Mouse (Mus musculus) stomach, postnatal 0 days (tissue): Measurements from ENCODE around the gene Zfp646. TPM values are rescaled to one million over a fixed set of nuclear protein-coding genes. Genes with fewer than 3 reads are reported as not detected.
A peak's percentile ranks its signal among the peaks of the same experiment; 100 is the strongest.

ENCODE experiments used
- ATAC-seq: fragments of 200-750 bp; cut with Nextera tagmentation; 2 replicates; pipeline ENCODE4 v1.8.0; 2017; ENCODE audit not compliant: low FRiP score, low TSS enrichment
- DNase-seq: peaks from one replicate; pipeline ENCODE4 v3.0.0-alpha.2; 2016; ENCODE audit warnings: low spot score
- H3K27ac ChIP-seq: fragments of 300-500 bp; sonication (generic); replicated peaks from 2 replicates; pipeline ENCODE4 v1.5.1; 2014; ENCODE audit warnings: mild to moderate bottlenecking, control low read depth
- H3K27me3 ChIP-seq: fragments of 300-500 bp; sonication (generic); 2 replicates; pipeline ENCODE4 v1.6.1; 2014; ENCODE audit warnings: low read length; ENCODE audit not compliant: control insufficient read depth, insufficient read depth
- H3K36me3 ChIP-seq: fragments of 300-500 bp; sonication (generic); 2 replicates; pipeline ENCODE4 v1.6.1; 2014; ENCODE audit warnings: low read length, mixed read lengths; ENCODE audit not compliant: control insufficient read depth, insufficient read depth
- H3K4me1 ChIP-seq: fragments of 300-500 bp; sonication (generic); replicated peaks from 2 replicates; pipeline ENCODE4 v1.6.1; 2014; ENCODE audit warnings: antibody characterized with exemption; ENCODE audit not compliant: control insufficient read depth, insufficient read depth
- H3K4me2 ChIP-seq: fragments of 300-500 bp; sonication (generic); replicated peaks from 2 replicates; pipeline ENCODE4 v1.6.1; 2014; ENCODE audit warnings: low read depth, mild to moderate bottlenecking, control low read depth, moderate library complexity
- H3K4me3 ChIP-seq: fragments of 300-500 bp; sonication (generic); 2 replicates; pipeline ENCODE4 v1.5.1; 2014; ENCODE audit warnings: low read depth, low read length, control low read depth
- H3K9ac ChIP-seq: fragments of 300-500 bp; sonication (generic); 2 replicates; pipeline ENCODE4 v1.6.1; 2014; ENCODE audit warnings: mild to moderate bottlenecking, low read length, control low read depth, mixed read lengths
- H3K9me3 ChIP-seq: fragments of 300-500 bp; sonication (generic); 2 replicates; pipeline ENCODE4 v1.6.1; 2016; ENCODE audit warnings: low read length; ENCODE audit not compliant: control insufficient read depth
- CTCF ChIP-seq: IDR thresholded peaks from 2 replicates; pipeline ENCODE4 v1.5.1; 2016; ENCODE audit warnings: antibody characterized with exemption, low read depth, mild to moderate bottlenecking, moderate library complexity
- EP300 ChIP-seq: optimal IDR thresholded peaks from 2 replicates; pipeline ENCODE3; 2016; ENCODE audit warnings: antibody characterized with exemption
- WGBS: fragments of 180-500 bp; shearing (Covaris S2); extraction: QIAGEN DNeasy Blood & Tissue Kit; methylation state at CpG from one replicate; pipeline ENCODE4 v1.1.7; 2014; 5-methylcytosine and 5-hydroxymethylcytosine counted together
- polyA plus RNA-seq: library from polyadenylated mRNA; unstranded; fragments of >200 nt; fragmentation: Nextera tagmentation; extraction: Ambion mirVana; gene quantifications from 2 replicates; pipeline ENCODE4 v1.2.1, GENCODE M21; 2015

The Zfp646 gene
- polyA plus RNA-seq, 1 experiment from 2014 or later: 3.8 TPM

GRCm38 (mm10) chr7:127875627-127876001 lies 407 bp upstream of the Zfp646 start:
- Histone ChIP-seq H3K9me3 (no peaks in the 10 kb centered on the region), H3K27ac (peak overlapping the region; percentile 97), H3K4me3 (peak overlapping the region; percentile 97), H3K4me1 (0 out of 2 replicates have a peak, but pooled peaks cover 3% of the 10 kb centered on the region), H3K36me3 (peaks cover 18% of the 10 kb centered on the region), H3K4me2 (peak overlapping the region; percentile 68), H3K9ac (peak overlapping the region; percentile 94), H3K27me3 (no peaks in the 10 kb centered on the region)
- DNase-seq (peak; percentile 95), ATAC-seq (peak; percentile 90)
- TF ChIP-seq CTCF: no peak
- no peak for TF ChIP-seq EP300
- 1% methylated on average over 37 of the region's 43 CpGs for WGBS

- 0% methylated on average over 60 of the region's 60 CpGs for WGBS
- ATAC-seq: peak; percentile 79
- H3K4me2 ChIP-seq: peak within 1 kb of the TSS; percentile 68
- H3K9ac ChIP-seq: peak within 1 kb of the TSS; percentile 94
- H3K9me3 ChIP-seq: no peaks in the 10 kb centered on the region
- 0 out of 2 replicates have a peak, but pooled peaks cover 3% of the 10 kb centered on the region for H3K4me1 ChIP-seq
- peak; percentile 92 for DNase-seq
- peak within 1 kb of the TSS; percentile 97 for H3K4me3 ChIP-seq
- peaks cover 28% of the 10 kb centered on the region for H3K36me3 ChIP-seq
- peak within 1 kb of the TSS; percentile 97 for H3K27ac ChIP-seq
- peak; percentile 67 for TF ChIP-seq EP300
- TF ChIP-seq CTCF: no peak; the same call in 1 of the 2 replicates
- H3K27me3 ChIP-seq: no peaks in the 10 kb centered on the region
Measured at GRCm38 (mm10) chr7:127876467-127877348, 687 bp downstream of the Zfp646 start, which contains the start of gene Zfp668. Gene Zfp668, minus strand, starts transcription at chr7:127876828.

GRCm38 (mm10) chr7:127879301-127879700 lies 3.3 kb downstream of the Zfp646 start:
- H3K27me3 ChIP-seq: no peaks in the 10 kb centered on the region
- TF ChIP-seq EP300 (no peak), CTCF (no peak)
- no peak overlapping the region for H3K27ac ChIP-seq
- H3K36me3 ChIP-seq: peaks cover 33% of the 10 kb centered on the region
- H3K4me2 ChIP-seq: no peak overlapping the region
- 96% methylated on average over 9 of the region's 9 CpGs for WGBS
- H3K4me1 ChIP-seq: 0 out of 2 replicates have a peak, but pooled peaks cover 3% of the 10 kb centered on the region
- no peak overlapping the region for H3K4me3 ChIP-seq
- H3K9me3 ChIP-seq: no peaks in the 10 kb centered on the region
- ATAC-seq (no peak), DNase-seq (no peak)
- H3K9ac ChIP-seq: no peak overlapping the region

GRCm38 (mm10) chr7:127880431-127880830 lies 4.4 kb downstream of the Zfp646 start:
- Histone ChIP-seq H3K36me3 (peaks cover 36% of the 10 kb centered on the region), H3K9me3 (no peaks in the 10 kb centered on the region), H3K27ac (no peak overlapping the region), H3K27me3 (no peaks in the 10 kb centered on the region), H3K4me1 (0 out of 2 replicates have a peak, but pooled peaks cover 3% of the 10 kb centered on the region), H3K4me3 (no peak overlapping the region), H3K9ac (no peak overlapping the region), H3K4me2 (no peak overlapping the region)
- TF ChIP-seq EP300 (no peak), CTCF (no peak)
- WGBS: 82% methylated on average over 12 of the region's 12 CpGs
- ATAC-seq: no peak
- DNase-seq: no peak

GRCm38 (mm10) chr7:127885951-127886350 lies 9.9 kb downstream of the Zfp646 start:
- Histone ChIP-seq H3K9me3 (no peaks in the 10 kb centered on the region), H3K27me3 (no peaks in the 10 kb centered on the region), H3K9ac (no peak overlapping the region), H3K36me3 (peaks cover 22% of the 10 kb centered on the region; the same call in 1 of the 2 replicates), H3K27ac (no peak overlapping the region), H3K4me2 (no peak overlapping the region), H3K4me1 (no peaks in the 10 kb centered on the region), H3K4me3 (no peak overlapping the region)
- WGBS: 42% methylated on average over 6 of the region's 6 CpGs
- no peak for TF ChIP-seq CTCF
- DNase-seq (peak; percentile 64), ATAC-seq (peak; percentile 36; the same call in 1 of the 2 replicates)

GRCm38 (mm10) chr7:127886551-127886950 lies 10.5 kb downstream of the Zfp646 start:
- peaks cover 16% of the 10 kb centered on the region; the same call in 1 of the 2 replicates for H3K36me3 ChIP-seq
- H3K9ac ChIP-seq: no peak overlapping the region
- TF ChIP-seq EP300: no peak
- WGBS: 90% methylated on average over 6 of the region's 6 CpGs
- no peak overlapping the region for H3K4me3 ChIP-seq
- no peak for DNase-seq
- H3K27me3 ChIP-seq: no peaks in the 10 kb centered on the region
- H3K4me1 ChIP-seq: no peaks in the 10 kb centered on the region
- no peak overlapping the region for H3K27ac ChIP-seq
- H3K9me3 ChIP-seq: no peaks in the 10 kb centered on the region
- H3K4me2 ChIP-seq: no peak overlapping the region
- ATAC-seq: no peak
